Mouse (Mus musculus) regulatory T cell (primary cell): ENCODE results near the gene Tm4sf19.
"Not testable (repeated sequence)": the region's sequence is repeated elsewhere in the genome, so short reads cannot be mapped to it uniquely, and the experiment has no call there.

Experiments
- in situ Hi-C: fragments of 300-600 bp; cut with MboI, MseI; formaldehyde crosslinking; loops from one replicate; pipeline ENCODE4 v1.15.1; 2025; ENCODE audit warnings: high pct_unique_total_duplicates

The Tm4sf19 gene

DNA sequence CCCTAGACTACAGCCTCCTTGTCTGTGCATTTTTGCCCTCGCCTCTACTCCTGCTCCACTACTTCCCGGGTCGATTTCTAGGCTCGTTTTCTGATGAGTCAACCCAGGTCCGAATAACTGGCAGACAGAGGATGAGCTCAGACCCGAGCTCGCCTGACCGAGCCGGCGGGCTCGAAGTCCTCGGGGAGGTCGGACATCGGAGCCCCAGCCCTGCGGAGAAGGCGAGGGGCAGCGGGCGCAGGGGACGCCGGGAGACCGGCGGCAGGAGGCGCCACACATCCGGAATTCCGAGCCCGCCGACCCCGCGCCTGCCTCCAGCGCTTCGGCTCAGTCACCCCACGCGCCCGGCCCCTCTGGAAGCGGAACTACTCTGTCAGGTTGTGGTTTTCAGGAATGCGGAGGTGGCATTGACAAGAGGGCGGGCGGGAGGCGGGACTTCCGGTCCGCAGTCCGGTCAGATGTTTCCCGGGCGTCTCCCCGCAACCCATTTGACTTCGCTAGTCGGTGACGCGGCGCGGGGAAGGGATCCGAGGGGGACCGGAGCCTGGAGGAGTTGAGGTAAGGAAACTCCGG lies 30.3 kb downstream of the Tm4sf19 start, which contains the start of gene Pcyt1a:
Pcyt1a (plus strand) TSS at position 448 of the 573 bp plus-strand sequence.
- in situ Hi-C loops: loop anchor here (5.0 kb wide), 1 partner anchor 82 kb away; no protein-coding TSS in a partner anchor

DNA sequence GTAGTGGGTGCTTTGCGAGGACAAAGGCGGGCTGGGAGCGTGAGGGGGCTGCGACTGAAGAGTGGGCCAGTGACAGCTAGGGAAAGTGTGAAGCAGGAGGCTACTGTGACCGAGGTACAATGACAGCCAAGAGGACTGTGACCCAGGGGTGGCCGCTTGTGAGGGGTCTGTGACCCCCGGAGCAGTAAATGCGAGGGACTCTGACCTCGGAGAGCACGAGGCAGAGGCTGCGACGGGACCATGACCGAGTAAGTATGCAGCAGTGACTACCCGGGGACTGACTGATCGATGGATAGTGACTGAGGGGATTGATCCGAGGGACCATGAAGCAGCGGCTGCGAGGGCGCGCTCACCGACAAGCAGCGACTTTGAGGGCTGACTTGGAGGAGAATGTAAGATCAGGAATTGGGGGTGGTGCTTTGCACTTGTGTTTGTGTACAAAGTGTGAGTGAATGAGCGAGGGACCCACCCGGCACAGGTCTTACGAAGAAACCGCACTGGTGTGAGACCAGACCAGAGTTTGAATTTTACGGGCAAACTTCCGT lies 30.8 kb downstream of the Tm4sf19 start:
- in situ Hi-C loops: loop anchor here (5.0 kb wide), 1 partner anchor 81 kb away; no protein-coding TSS in a partner anchor

GRCm38 (mm10) chr16:32431926-32432325 lies 31.6 kb downstream of the Tm4sf19 start:
- in situ Hi-C loops: loop anchor here (5.0 kb wide), 1 partner anchor 80 kb away; no protein-coding TSS in a partner anchor

DNA sequence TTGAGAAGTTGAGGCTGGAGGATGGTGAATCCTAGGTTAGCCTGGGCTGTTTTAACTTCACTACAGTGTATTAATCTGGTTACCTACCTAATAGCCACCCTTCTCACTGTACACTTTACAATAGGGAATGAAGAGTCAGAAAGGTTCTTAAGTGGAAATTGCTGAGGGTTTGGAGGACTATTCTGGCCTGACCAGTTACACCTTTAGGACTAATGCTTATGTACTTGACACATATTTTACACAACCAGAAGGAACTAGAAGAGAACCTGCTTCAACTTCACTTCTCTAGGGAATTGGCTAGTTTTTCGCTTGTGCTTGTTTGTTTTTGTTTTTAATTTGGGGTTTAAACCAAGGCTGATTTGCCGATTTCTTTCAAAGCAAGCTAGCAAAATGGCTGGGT lies 32.8 kb downstream of the Tm4sf19 start:
- in situ Hi-C loops: loop anchor here (5.0 kb wide), 1 partner anchor 79 kb away; no protein-coding TSS in a partner anchor

GRCm38 (mm10) chr16:32434066-32434465 lies 33.8 kb downstream of the Tm4sf19 start:
- in situ Hi-C loops: loop anchor here (5.0 kb wide), 1 partner anchor 78 kb away; no protein-coding TSS in a partner anchor

GRCm38 (mm10) chr16:32434691-32435090 lies 34.4 kb downstream of the Tm4sf19 start:
- in situ Hi-C loops: loop anchor here (5.0 kb wide), 1 partner anchor 78 kb away; no protein-coding TSS in a partner anchor

DNA sequence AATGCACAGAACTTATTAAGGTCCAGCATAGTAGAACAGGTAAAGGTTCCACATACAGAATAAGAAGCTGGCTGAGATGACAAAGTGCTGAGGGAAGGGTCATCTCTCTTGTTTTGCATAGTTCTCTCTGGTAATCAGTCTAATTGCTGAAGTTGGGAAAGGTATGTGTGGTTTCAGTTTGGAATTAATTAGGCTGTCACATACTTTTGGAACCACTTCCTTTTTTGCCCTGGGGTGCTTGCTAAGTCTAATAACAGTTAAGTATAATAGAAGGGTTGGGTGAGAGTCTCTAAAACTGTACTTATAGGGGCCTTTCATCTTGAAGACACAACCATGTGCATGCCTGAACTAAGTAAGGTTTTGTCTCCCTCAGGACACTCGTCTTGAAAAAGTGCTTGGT lies 36.4 kb downstream of the Tm4sf19 start:
- in situ Hi-C loops: no loop called here

- in situ Hi-C loops: no loop called here
Measured at GRCm38 (mm10) chr16:32437266-32437665, 37.0 kb downstream of the Tm4sf19 start.

DNA sequence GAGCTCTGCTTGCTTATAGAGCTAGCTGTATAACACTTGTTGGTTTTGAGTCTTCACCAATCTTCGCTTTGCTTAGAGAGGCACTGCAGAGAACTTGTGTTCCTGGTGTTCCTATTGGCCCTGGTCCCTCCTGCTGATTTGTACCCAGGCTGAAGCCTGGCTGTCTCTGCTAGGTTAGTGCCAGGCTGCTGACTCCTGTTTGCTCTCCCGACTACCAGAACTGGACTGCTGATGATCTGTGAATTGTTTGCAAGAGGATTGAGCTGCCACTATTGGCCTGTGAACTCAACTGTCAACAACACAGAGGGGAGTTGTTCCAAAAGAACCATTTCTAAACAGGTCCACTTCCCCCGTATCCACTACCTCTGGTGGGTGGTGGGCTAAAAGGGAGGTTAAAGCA lies 41.1 kb downstream of the Tm4sf19 start:
- in situ Hi-C loops: no loop called here

- in situ Hi-C loops: not testable (repeated sequence)
Measured at GRCm38 (mm10) chr16:32444615-32445014, 44.3 kb downstream of the Tm4sf19 start.

DNA sequence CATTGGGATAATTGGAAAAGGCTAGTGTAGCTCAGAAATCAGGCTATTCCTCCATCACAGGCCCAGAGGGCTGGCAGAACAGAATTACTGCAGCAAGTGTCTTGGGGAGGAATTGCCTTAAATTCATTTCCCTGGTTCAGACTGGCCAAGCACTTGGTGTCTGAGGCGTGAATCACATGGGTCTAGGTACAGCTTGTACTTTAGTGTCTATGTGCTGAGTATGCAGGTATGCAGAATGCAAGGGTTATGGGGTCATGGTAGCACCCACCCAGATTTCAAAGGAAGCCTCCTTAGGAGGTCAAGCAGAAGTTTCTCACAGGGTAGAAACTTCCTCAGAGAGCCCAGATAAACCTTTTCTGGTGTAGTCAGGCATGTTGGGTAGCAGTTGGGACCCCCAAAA lies 45.3 kb downstream of the Tm4sf19 start:
- in situ Hi-C loops: no loop called here

DNA sequence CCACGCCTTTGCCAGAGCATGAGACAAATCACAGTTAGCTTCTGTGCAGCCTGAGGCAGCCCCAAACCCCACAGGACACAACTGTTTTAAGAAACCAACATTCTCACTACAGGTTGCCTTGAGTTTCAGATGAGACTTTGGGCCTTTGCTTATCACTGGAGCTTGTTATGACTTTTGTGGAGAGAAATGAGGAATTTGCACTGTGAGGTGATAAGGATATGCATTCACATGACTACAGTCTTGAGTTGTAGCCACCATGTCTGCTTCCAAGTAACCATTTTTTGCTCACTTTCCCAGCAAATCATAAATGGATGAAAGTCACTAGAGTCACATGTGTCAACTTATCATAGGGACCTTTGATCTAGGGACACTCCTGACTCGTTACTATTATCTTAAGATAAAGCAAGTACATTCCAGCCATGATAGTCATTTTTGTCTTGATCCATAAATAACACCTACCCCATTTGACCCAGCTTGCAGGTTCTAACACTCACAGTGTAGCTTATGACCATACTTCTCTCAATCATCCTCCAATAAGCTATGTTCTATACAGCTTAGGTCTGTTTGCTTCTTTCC lies 46.3 kb downstream of the Tm4sf19 start:
- in situ Hi-C loops: no loop called here

DNA sequence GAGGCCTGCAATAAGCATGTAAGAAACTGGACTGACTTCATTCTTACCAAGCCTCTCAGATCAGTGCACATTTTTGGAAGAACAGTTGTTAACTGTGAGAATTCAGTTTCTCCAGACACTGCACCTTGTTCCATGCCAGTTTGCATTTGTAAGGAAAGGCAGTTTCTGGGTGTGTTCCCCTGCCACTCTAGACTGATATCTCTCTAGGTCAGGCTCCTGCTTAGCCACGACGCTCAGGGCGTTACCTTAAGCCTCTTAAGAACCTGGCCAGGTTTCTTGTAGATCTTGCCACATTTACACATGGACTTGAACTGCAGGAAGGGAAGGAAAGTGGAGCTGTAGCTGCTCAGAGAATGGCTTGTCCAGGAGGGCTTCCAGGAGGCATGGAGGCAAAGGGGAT lies 49.4 kb downstream of the Tm4sf19 start:
- in situ Hi-C loops: no loop called here

DNA sequence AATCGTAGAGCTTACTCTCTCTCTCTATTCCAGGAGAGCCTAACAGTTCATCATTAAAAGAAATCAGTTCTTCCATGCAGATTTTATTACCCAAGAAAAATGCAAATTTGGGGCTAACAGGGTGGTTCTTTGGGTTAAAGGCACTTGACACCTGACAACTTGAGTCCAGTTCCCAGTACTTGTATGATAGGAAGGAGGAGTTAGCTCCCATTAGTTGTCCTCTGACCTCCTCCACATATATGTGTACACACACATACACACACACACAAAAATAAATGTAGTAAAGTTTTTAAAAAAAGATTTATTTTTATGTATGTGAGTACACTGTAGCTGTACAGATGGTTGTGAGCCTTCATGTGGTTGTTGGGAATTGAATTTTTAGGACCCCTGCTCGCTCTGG lies 49.8 kb downstream of the Tm4sf19 start:
- in situ Hi-C loops: no loop called here

DNA sequence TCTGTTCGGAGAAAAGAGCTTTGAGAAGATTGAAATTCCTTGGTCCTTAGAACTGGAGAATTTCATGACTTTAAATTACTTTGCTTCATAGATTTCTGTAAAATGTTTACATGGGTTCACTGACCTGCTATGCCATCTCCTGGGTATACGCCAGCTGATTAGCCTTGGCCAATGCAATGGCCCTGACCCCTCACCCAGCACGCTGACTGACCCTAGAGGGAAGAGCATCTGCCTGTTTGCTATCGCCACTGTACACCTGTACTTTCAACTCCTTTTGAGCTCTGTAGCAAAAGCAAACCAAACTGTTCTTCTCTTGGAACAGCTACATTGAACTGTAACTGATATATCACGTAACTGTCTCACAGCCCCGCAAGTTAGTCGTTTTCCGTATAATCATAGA lies 52.8 kb downstream of the Tm4sf19 start:
- in situ Hi-C loops: no loop called here

DNA sequence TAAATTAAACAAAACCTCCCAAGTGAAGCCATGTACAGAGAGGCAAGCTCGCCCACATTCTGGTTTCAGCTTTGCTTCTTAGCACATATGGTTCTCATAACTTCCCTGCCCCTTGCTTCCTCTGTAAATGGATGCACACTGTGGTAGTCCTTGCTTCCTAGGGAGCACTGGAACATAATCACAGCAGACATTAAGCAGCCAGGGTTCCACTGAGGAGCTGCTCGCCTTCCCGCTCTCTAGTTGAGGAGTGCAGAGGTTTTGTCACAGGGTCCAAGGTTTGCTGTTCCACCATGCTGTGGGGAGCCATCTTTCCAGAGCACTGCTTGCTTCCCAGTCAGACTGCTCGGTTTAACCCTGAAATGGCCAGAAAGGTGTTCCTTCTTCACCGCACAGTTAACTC lies 54.3 kb downstream of the Tm4sf19 start:
- in situ Hi-C loops: no loop called here

- in situ Hi-C loops: no loop called here
Measured at GRCm38 (mm10) chr16:32456086-32456485, 55.8 kb downstream of the Tm4sf19 start.

DNA sequence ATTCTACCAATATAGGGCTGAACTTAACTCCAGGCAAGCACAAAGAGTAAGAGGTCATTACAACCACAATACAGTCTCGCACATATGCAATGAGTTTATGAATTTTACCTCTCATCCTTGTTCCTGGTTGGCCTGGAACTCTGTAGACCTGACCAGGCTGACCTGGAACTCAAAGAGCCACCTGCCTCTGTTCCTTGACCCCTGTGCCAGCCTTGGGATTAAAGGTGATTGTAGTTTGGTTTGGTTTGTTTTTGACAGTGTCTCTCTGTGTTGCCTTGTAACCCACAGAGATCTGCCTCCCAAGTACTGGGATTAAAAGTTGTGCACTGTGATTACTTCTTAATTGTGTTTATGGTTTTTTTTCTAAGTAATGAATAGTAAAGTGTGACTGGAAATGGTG lies 56.5 kb downstream of the Tm4sf19 start:
- in situ Hi-C loops: no loop called here
